Mouse (Mus musculus): ENCODE measurements around the gene Cphx3.
"Not testable (repeated sequence)": the region's sequence is repeated elsewhere in the genome, so short reads cannot be mapped to it uniquely, and the experiment has no call there.

Cphx3 gene

GRCm38 (mm10) chr14:26081997-26082396 lies at the start of gene Cphx3:
Gene Cphx3, plus strand, starts transcription at chr14:26082297.
- not testable (repeated sequence) for DNase-seq

DNA sequence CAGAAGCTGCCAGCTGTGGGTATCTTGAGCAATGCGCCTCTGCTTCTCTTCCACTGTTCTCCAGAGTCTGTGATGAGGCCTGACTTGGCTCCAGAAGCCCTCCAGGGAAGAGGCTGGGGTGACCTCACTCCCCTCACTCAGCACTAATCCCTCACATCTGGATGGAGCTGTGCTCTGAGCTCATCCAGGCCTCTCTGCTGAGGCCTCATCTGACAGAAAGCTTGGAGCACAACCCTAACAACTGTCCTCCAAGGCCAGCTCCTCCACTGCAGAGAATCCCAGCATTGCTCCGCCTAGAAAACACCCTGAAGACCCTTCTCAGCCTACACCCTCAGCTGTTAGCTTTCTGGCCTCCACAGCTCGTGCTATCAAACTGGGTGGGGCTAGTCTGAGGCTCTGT lies 47.7 kb upstream of the Cphx3 start:
- DNase-seq: not testable (repeated sequence)

DNA sequence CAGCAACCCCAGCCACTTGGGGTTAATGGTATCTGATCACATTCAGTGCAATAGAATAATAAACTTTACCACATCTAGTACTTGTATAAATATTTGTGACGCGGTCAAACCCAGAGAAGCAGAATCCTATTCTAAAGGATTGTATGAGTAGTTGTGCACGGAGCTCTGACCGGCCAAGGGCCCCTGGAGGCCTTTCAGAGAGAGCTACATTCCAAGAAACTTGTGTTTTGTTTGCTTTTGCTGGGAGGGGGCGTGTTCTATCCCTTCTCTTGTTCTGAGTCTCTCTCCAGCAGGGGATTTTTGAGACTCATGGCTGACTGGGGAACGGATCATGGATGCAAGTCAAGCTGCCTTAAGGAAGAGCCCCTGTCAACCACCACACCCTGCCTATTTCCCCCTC lies 46.7 kb upstream of the Cphx3 start:
- not testable (repeated sequence) for DNase-seq

- not testable (repeated sequence) for DNase-seq
Observed at GRCm38 (mm10) chr14:26042611-26043010, 39.5 kb upstream of the Cphx3 start, which contains the start of gene Gm9780. Gene Gm9780, minus strand, starts transcription at chr14:26042711.

- not testable (repeated sequence) for DNase-seq
Observed at GRCm38 (mm10) chr14:26045007-26045406, 37.1 kb upstream of the Cphx3 start.

DNA sequence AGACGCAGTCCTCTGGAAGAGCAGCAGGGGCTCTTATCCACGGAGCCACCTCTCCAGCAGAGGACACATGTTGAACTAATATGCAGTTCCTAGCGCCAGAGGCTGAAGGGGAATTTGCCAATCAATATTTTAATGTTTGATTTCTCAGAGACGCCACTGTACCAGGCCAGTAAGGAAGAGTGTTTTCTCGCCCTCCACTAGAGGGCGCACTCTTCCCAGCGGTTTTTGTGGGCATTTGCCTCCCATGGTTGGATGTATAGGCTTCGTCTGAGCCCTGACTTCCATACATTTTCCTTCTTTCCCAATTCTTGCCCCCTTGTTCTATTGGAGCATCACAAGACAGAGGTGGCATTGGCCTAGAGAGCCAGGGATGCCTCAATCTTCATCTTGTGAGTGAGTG lies 35.1 kb upstream of the Cphx3 start:
- DNase-seq: not testable (repeated sequence)

GRCm38 (mm10) chr14:26048767-26049166 lies 33.3 kb upstream of the Cphx3 start:
- not testable (repeated sequence) for DNase-seq

GRCm38 (mm10) chr14:26058184-26058583 lies 23.9 kb upstream of the Cphx3 start:
- not testable (repeated sequence) for DNase-seq

- DNase-seq: not testable (repeated sequence)
Observed at GRCm38 (mm10) chr14:26059362-26059761, 22.7 kb upstream of the Cphx3 start.

GRCm38 (mm10) chr14:26066574-26067324 lies 15.3 kb upstream of the Cphx3 start:
- not testable (repeated sequence) for DNase-seq

GRCm38 (mm10) chr14:26067325-26067633 lies 14.8 kb upstream of the Cphx3 start, which contains the start of gene Tmem254c:
Gene Tmem254c, minus strand, starts transcription at chr14:26067355.
- DNase-seq: not testable (repeated sequence)

DNA sequence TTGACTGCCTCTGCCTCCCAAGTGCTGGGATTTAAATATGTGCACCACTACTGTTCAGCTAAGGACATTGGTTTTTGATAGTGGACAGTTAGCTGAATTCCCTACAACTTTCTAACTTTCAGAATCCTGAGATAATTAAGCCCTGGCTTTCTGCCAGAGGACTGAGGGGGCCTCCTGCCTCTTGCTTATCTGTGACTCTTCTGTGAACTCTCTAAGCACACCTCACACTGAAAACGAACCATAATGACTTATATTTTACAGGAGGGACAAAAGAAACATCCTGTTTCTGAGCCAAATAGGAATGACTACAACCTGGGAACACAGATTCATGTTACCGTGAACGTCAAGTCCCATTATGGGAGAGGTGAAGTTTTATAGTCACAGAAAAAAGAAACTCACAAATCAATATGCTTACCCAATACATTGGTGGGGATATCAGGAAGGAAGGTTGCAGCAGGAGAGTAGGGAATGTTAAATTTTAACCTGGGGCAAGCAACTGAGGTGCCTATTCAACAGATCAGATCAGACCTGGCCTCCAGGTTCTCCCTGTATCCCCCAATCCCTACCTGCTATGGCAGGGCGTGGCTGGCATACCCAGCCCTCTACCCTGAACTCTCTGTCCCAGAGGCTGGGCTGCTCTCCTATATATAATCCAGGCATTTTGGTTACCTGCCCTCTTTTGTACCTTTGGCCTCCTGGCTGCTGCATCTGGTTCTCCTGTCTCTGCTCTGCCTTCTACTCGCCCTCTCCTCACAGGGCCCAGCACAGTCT lies 5.3 kb upstream of the Cphx3 start:
- DNase-seq: not testable (repeated sequence)

DNA sequence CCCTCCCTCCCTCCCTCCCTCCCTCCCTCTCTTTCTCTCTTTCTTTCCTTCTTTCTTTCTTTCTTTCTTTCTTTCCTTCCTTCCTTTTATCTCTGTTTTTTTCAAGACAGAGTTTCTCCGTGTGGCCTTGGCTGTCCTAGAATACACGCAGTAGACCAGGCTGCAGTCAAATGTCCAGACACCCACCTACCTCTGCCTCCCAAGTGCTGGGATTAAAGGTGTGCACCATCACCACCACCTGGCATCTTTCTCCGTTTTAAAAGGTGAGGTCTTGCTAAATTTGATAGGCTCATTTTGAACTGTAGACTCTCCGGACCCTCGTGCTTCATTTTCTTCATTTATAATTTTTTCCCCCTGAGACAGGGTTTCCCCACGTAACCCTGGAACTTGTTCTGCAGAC lies 881 bp upstream of the Cphx3 start, which contains the start of gene Cphx2:
Cphx2 (plus strand) TSS at position 301 of the 400 bp plus-strand sequence.
- not testable (repeated sequence) for DNase-seq

DNA sequence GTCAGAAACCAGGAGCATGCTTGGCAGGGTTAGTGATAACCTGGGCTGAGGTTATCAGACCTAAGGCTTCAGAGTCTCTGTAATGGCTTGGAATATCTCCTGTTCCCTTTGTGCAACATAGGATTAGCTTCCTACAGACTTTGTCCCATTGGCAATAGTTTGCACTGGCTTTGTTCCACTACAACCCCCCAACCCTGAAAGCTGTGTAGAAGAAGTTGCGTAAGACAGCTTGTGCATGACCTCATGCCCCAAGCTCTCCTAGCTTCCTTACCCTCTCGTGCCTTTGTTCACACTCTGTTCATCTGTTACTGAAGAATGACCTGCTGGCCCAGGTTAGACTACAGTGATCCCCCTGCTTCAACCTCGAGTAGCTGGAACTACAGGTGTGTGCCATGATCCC lies 15.5 kb downstream of the Cphx3 start:
- DNase-seq: not testable (repeated sequence)

DNA sequence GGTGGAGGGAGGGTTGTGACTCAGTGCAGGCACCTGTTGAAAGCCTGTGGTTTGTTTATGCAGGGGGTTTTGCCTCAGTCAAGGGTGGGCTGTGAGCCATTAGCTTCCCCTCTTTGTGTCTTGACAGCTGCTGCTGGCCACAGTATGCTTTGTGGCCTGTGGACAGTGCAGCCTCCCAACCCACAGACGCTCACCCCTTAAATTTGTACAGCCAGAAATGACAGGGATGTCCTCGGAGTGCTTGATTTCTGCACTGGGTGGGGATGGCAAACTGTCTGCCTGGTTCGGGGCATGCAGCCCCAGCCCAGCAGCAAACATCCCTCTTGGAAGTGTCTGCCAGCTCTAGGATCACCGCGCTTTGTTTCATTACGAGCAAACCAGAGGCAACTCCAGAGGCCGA lies 36.1 kb downstream of the Cphx3 start, which contains the start of gene Duxbl2:
Duxbl2 (plus strand) TSS at position 200 of the 400 bp plus-strand sequence.
- DNase-seq: not testable (repeated sequence)

GRCm38 (mm10) chr14:26118550-26119000 lies 36.5 kb downstream of the Cphx3 start:
- DNase-seq: not testable (repeated sequence)

GRCm38 (mm10) chr14:26119095-26119494 lies 37.0 kb downstream of the Cphx3 start:
- not testable (repeated sequence) for DNase-seq

GRCm38 (mm10) chr14:26147095-26147494 lies 65.0 kb downstream of the Cphx3 start:
- DNase-seq: not testable (repeated sequence)

GRCm38 (mm10) chr14:26156032-26156431 lies 73.9 kb downstream of the Cphx3 start:
- DNase-seq: not testable (repeated sequence)

GRCm38 (mm10) chr14:26161156-26161555 lies 79.1 kb downstream of the Cphx3 start:
- DNase-seq: not testable (repeated sequence)

DNA sequence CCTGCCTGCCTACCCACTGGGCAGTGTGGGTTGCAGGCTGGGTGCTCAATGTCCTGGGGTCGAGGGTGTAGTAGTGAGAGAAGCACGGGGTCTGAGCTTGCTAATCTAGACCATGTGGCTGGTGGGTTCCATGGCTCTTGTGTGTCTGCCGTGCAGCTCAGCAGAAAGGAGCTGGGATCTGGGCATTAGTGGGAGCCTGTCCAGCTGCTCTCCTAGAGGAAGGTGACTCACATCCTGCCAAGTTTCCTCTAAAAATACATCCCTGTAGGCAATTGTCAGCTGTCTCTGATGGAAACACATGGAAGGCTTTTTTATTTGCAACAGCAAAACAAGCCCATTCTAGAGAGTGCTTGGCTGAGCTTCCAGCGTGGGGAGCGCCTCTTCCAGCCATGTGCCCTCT lies 80.3 kb downstream of the Cphx3 start:
- not testable (repeated sequence) for DNase-seq

DNA sequence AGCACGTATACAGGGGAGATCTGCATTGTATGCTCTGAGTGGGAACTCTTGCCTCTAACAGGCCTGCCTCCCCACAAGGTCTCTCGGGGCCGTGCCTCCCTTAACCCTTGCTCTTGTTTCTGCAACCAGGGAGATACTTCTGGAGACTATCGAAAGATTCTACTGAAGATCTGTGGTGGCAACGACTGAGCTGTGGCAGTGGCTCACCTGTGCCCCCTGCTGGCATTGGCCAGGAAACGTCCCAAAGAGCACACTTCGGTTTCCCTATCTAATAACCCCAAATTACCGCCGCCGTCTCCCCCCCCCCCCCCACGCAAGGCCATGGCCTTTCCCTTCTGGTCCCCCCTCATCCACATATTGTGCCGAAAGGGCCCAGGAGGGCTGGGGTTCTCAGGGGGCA lies 83.2 kb downstream of the Cphx3 start:
- not testable (repeated sequence) for DNase-seq

- not testable (repeated sequence) for DNase-seq
Observed at GRCm38 (mm10) chr14:26173955-26174354, 91.9 kb downstream of the Cphx3 start.

All from cerebellum, adult 18-20 months (tissue).